8 mouse cellular contexts compared by ENCODE assay signal in the genomic region with DNA sequence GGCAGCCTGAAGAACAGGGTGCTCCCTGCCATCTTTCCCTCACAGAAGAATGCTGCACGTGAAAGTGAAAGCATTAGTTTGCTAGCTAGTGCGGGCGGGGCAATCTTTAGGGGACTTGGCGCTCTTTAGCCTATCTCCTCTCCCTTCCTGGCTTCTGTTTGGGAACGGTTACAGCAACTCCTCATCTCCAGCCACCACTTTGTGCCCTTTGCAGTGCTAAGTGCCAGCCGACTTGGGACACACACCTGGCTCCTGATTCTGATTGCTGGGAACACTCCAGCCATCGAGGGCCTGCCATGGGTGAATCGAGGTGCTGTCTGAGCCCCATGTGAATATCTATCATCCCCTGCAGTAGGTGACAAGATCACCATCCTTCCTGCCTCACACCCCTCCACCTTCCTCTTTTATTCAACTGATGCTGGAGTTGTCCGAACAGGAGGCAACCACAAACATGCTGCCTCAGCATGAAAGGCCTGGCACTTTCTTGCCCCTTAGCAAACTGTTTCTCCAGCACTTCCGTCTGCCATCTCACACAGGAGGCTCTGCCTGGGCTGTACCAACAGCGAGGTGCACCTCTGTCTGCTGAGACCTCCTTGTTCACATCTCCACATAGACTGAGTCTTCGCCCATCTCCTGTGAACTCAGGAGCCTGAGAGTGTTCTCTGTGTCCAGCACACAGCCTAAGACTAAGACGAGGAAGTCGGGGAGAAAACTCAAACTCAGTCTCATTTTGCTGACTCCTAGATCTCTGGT.
A peak's percentile ranks its signal among the peaks of the same experiment; 100 is the strongest.
DNase-seq lines count a peak whose midpoint lies in the region; ATAC-seq and TF ChIP-seq lines count a peak whose summit lies in the region.

No protein-coding gene starts in this region.

- peak; percentile 12 for DNase-seq in kidney, adult 18-20 months
- DNase-seq in lung, postnatal 0 days (ENCODE audit: low spot score) = peak; percentile 65
- DNase-seq in thymus, postnatal 0 days (ENCODE audit: low spot score) = peak; percentile 51
- DNase-seq in hindbrain, embryonic 14.5 days (ENCODE audit: low spot score) = no peak
- DNase-seq in MN1 (ENCODE audit: low spot score) = no peak
- no peak for DNase-seq in layer of hippocampus, adult 9-10 months (ENCODE audit: low spot score)

- no peaks in the 10 kb centered on the region for H3K27me3 ChIP-seq in kidney, embryonic 15.5 days
- H3K27me3 ChIP-seq in heart, embryonic 15.5 days = no peaks in the 10 kb centered on the region; the same call in 1 of the 2 replicates
- no peaks in the 10 kb centered on the region for H3K27me3 ChIP-seq in lung, postnatal 0 days (replicated peaks; ENCODE audit: insufficient read depth, low read length)
- no peaks in the 10 kb centered on the region for H3K27me3 ChIP-seq in hindbrain, embryonic 14.5 days (ENCODE audit: control insufficient read depth, insufficient read depth, low read length)

- H3K9me3 ChIP-seq in kidney, embryonic 15.5 days (replicated peaks) = peaks cover 7% of the 10 kb centered on the region
- no peaks in the 10 kb centered on the region for H3K9me3 ChIP-seq in heart, embryonic 15.5 days (replicated peaks)
- H3K9me3 ChIP-seq in lung, postnatal 0 days (ENCODE audit: low read length) = no peaks in the 10 kb centered on the region
- H3K9me3 ChIP-seq in hindbrain, embryonic 14.5 days (ENCODE audit: control insufficient read depth, low read length) = no peaks in the 10 kb centered on the region

- H3K9ac ChIP-seq in kidney, embryonic 15.5 days = no peak overlapping the region
- no peak overlapping the region for H3K9ac ChIP-seq in heart, embryonic 15.5 days
- H3K9ac ChIP-seq in lung, postnatal 0 days (replicated peaks; ENCODE audit: low read depth) = 0 out of 2 replicates have a peak overlapping the region, but pooled peaks have one; percentile 12
- H3K9ac ChIP-seq in hindbrain, embryonic 14.5 days = no peak overlapping the region

- no peak for ATAC-seq in kidney, embryonic 15.5 days (replicated peaks; ENCODE audit: low FRiP score)
- ATAC-seq in heart, embryonic 15.5 days (replicated peaks; ENCODE audit: insufficient number of reproducible peaks, insufficient read depth, low FRiP score, low read depth) = no peak
- peak; percentile 57 for ATAC-seq in lung, postnatal 0 days
- no peak for ATAC-seq in hindbrain, embryonic 14.5 days (ENCODE audit: low FRiP score)

- H3K4me3 ChIP-seq in kidney, embryonic 15.5 days (replicated peaks) = no peak overlapping the region
- H3K4me3 ChIP-seq in heart, embryonic 15.5 days = peak overlapping the region; percentile 7; the same call in 1 of the 2 replicates
- H3K4me3 ChIP-seq in lung, postnatal 0 days (ENCODE audit: low read depth, low read length) = no peak overlapping the region
- H3K4me3 ChIP-seq in hindbrain, embryonic 14.5 days (replicated peaks; ENCODE audit: low read length) = no peak overlapping the region

- H3K27ac ChIP-seq in kidney, embryonic 15.5 days = no peak overlapping the region
- H3K27ac ChIP-seq in heart, embryonic 15.5 days = no peak overlapping the region
- H3K27ac ChIP-seq in lung, postnatal 0 days (ENCODE audit: low read length) = peak overlapping the region; percentile 1; the same call in 1 of the 2 replicates
- no peak overlapping the region for H3K27ac ChIP-seq in hindbrain, embryonic 14.5 days

- H3K36me3 ChIP-seq in kidney, embryonic 15.5 days = no peaks in the 10 kb centered on the region
- H3K36me3 ChIP-seq in heart, embryonic 15.5 days = no peaks in the 10 kb centered on the region
- H3K36me3 ChIP-seq in lung, postnatal 0 days (ENCODE audit: insufficient read depth, low read length) = no peaks in the 10 kb centered on the region
- no peaks in the 10 kb centered on the region for H3K36me3 ChIP-seq in hindbrain, embryonic 14.5 days (replicated peaks; ENCODE audit: control insufficient read depth, insufficient read depth)

- TF ChIP-seq CTCF in lung, postnatal 0 days (IDR thresholded peaks at IDR 0.05) = no peak

- TF ChIP-seq EP300 in lung, postnatal 0 days (IDR thresholded peaks at IDR 0.05) = no peak

- peaks cover 4% of the 10 kb centered on the region; the same call in 1 of the 2 replicates for H3K4me1 ChIP-seq in kidney, embryonic 15.5 days
- peaks cover 10% of the 10 kb centered on the region for H3K4me1 ChIP-seq in heart, embryonic 15.5 days (replicated peaks)
- no peaks in the 10 kb centered on the region for H3K4me1 ChIP-seq in lung, postnatal 0 days (ENCODE audit: insufficient read depth, low read depth, low read length)
- H3K4me1 ChIP-seq in hindbrain, embryonic 14.5 days (replicated peaks; ENCODE audit: control insufficient read depth, insufficient read depth, low read length) = no peaks in the 10 kb centered on the region

- WGBS in kidney, embryonic 15.5 days = 74% methylated on average over 14 of the region's 14 CpGs
- WGBS in heart, embryonic 15.5 days = 49% methylated on average over 14 of the region's 14 CpGs
- WGBS in lung, postnatal 0 days = 45% methylated on average over 14 of the region's 14 CpGs
- 79% methylated on average over 14 of the region's 14 CpGs for WGBS in hindbrain, embryonic 14.5 days

- H3K4me2 ChIP-seq in kidney, embryonic 15.5 days = no peak overlapping the region
- H3K4me2 ChIP-seq in heart, embryonic 15.5 days = peak overlapping the region; percentile 42
- peak overlapping the region; percentile 11 for H3K4me2 ChIP-seq in lung, postnatal 0 days (replicated peaks; ENCODE audit: low read depth, low read length)
- H3K4me2 ChIP-seq in hindbrain, embryonic 14.5 days (replicated peaks) = no peak overlapping the region

Comparison
In these comparisons a context has a peak if more than half of its experiments do, and no peak if none do; other contexts are left out.
1. DNase-seq: peak in kidney, adult 18-20 months (single experiment), lung, postnatal 0 days (single experiment) and thymus, postnatal 0 days (single experiment); none in hindbrain, embryonic 14.5 days (single experiment), MN1 (single experiment) and layer of hippocampus, adult 9-10 months (single experiment).
2. H3K4me2 ChIP-seq: peak in heart, embryonic 15.5 days (single experiment) and lung, postnatal 0 days (single experiment); none in kidney, embryonic 15.5 days (single experiment) and hindbrain, embryonic 14.5 days (single experiment).